ENCODE assay signal across 18 mouse cellular contexts in genomic region chr15:9087421-9087820, GRCm38 (mm10). TPM values are rescaled to one million over a fixed set of nuclear protein-coding genes. Genes with fewer than 3 reads are reported as not detected.
DNase-seq lines count a peak whose midpoint lies in the region; ATAC-seq lines count a peak whose summit lies in the region.
"Had no signal": no experiment of that assay in that cellular context is flagged by ENCODE, and none has a peak within 500 bp of the region (broad histone marks: within the 10 kb centered on the region; RNA-seq: fewer than 3 reads in every experiment).

No protein-coding gene starts in this region.

- no peaks in the 10 kb centered on the region for H3K27me3 ChIP-seq in heart, embryonic 12.5 days (replicated peaks)
- no peaks in the 10 kb centered on the region for H3K27me3 ChIP-seq in megakaryocyte, embryonic 14.5 days (replicated peaks)
- no peaks in the 10 kb centered on the region for H3K27me3 ChIP-seq in liver, embryonic 12.5 days (replicated peaks)
- no peaks in the 10 kb centered on the region for H3K27me3 ChIP-seq in hindbrain, embryonic 14.5 days (ENCODE audit: control insufficient read depth, insufficient read depth, low read length)
- H3K27me3 ChIP-seq: embryonic facial prominence, embryonic 15.5 days; hindbrain, embryonic 15.5 days had no signal

- ATAC-seq in heart, embryonic 12.5 days (ENCODE audit: insufficient number of reproducible peaks, low FRiP score) = no peak
- no peak for ATAC-seq in megakaryocyte, adult 5-6 weeks (ENCODE audit: poor library complexity, severe bottlenecking)
- ATAC-seq in liver, embryonic 12.5 days = no peak
- no peak for ATAC-seq in hindbrain, embryonic 14.5 days (ENCODE audit: low FRiP score)

- no peaks in the 10 kb centered on the region for H3K9me3 ChIP-seq in heart, embryonic 12.5 days (replicated peaks)
- H3K9me3 ChIP-seq in megakaryocyte, embryonic 14.5 days = no peaks in the 10 kb centered on the region
- H3K9me3 ChIP-seq in liver, embryonic 12.5 days (replicated peaks) = no peaks in the 10 kb centered on the region
- H3K9me3 ChIP-seq in hindbrain, embryonic 14.5 days (ENCODE audit: control insufficient read depth, low read length) = no peaks in the 10 kb centered on the region
- H3K9me3 ChIP-seq: embryonic facial prominence, embryonic 15.5 days; forebrain, embryonic 10.5 days; G1E; hindbrain, embryonic 15.5 days had no signal

- H3K4me1 ChIP-seq in heart, embryonic 12.5 days (replicated peaks) = peaks cover 42% of the 10 kb centered on the region
- peaks cover 90% of the 10 kb centered on the region for H3K4me1 ChIP-seq in megakaryocyte, embryonic 14.5 days
- peaks cover 85% of the 10 kb centered on the region for H3K4me1 ChIP-seq in liver, embryonic 12.5 days
- no peaks in the 10 kb centered on the region for H3K4me1 ChIP-seq in hindbrain, embryonic 14.5 days (replicated peaks; ENCODE audit: control insufficient read depth, insufficient read depth, low read length)
- H3K4me1 ChIP-seq: embryonic facial prominence, embryonic 15.5 days; hindbrain, embryonic 15.5 days had no signal

- no peak overlapping the region for H3K9ac ChIP-seq in heart, embryonic 12.5 days
- H3K9ac ChIP-seq in liver, embryonic 12.5 days = peak overlapping the region; percentile 42
- H3K9ac ChIP-seq in hindbrain, embryonic 14.5 days = no peak overlapping the region
- H3K9ac ChIP-seq: embryonic facial prominence, embryonic 15.5 days; hindbrain, embryonic 15.5 days had no signal

- intact Hi-C loops in heart, postnatal 25 days (cut with DNase I) = no loop called here

- 0 out of 2 replicates have a peak overlapping the region, but pooled peaks have one; percentile 18 for H3K4me2 ChIP-seq in heart, embryonic 12.5 days
- H3K4me2 ChIP-seq in liver, embryonic 12.5 days = peak overlapping the region; percentile 40
- H3K4me2 ChIP-seq in hindbrain, embryonic 14.5 days (replicated peaks) = no peak overlapping the region
- H3K4me2 ChIP-seq: embryonic facial prominence, embryonic 15.5 days; hindbrain, embryonic 15.5 days had no signal

- H3K4me3 ChIP-seq in heart, embryonic 12.5 days = no peak overlapping the region
- peak overlapping the region; percentile 85 for H3K4me3 ChIP-seq in megakaryocyte, embryonic 14.5 days (replicated peaks)
- no peak overlapping the region for H3K4me3 ChIP-seq in liver, embryonic 12.5 days
- no peak overlapping the region for H3K4me3 ChIP-seq in hindbrain, embryonic 14.5 days (replicated peaks; ENCODE audit: low read length)
- H3K4me3 ChIP-seq: embryonic facial prominence, embryonic 15.5 days; forebrain, embryonic 10.5 days; hindbrain, embryonic 15.5 days had no signal

- DNase-seq in heart, postnatal 25 days (ENCODE audit: low spot score) = no peak
- DNase-seq in hindbrain, embryonic 14.5 days (ENCODE audit: low spot score) = no peak
- DNase-seq in spleen, postnatal 10 days (ENCODE audit: low spot score in 2 of 2) = no peak
- DNase-seq: cerebellum, adult 2 months; cerebellum, postnatal 36 days; heart, postnatal 14 days; kidney, adult 11 months; left cerebral cortex, postnatal 4 days; lung, postnatal 10 days; thymus, postnatal 14 days had no signal

- WGBS in heart, embryonic 12.5 days = 65% methylated on average over 5 of the region's 5 CpGs
- 79% methylated on average over 5 of the region's 5 CpGs for WGBS in liver, embryonic 12.5 days (ENCODE audit: insufficient replicate concordance)
- WGBS in hindbrain, embryonic 14.5 days = 78% methylated on average over 5 of the region's 5 CpGs

- peaks cover 33% of the 10 kb centered on the region for H3K36me3 ChIP-seq in heart, embryonic 12.5 days
- peaks cover 91% of the 10 kb centered on the region for H3K36me3 ChIP-seq in megakaryocyte, embryonic 14.5 days (replicated peaks; ENCODE audit: low read length)
- H3K36me3 ChIP-seq in liver, embryonic 12.5 days = peaks cover 97% of the 10 kb centered on the region
- H3K36me3 ChIP-seq in hindbrain, embryonic 14.5 days (replicated peaks; ENCODE audit: control insufficient read depth, insufficient read depth) = peaks cover 8% of the 10 kb centered on the region

- peak overlapping the region; percentile 68; the same call in 1 of the 2 replicates for H3K27ac ChIP-seq in heart, embryonic 12.5 days (ENCODE audit: poor library complexity, severe bottlenecking)
- H3K27ac ChIP-seq in liver, embryonic 12.5 days = peak overlapping the region; percentile 76
- no peak overlapping the region for H3K27ac ChIP-seq in hindbrain, embryonic 14.5 days
- H3K27ac ChIP-seq: embryonic facial prominence, embryonic 15.5 days; hindbrain, embryonic 15.5 days had no signal

RNA-seq across cellular contexts. Expression of gene Nadk2, which starts 16.4 kb away (rescaled TPM):
- polyA plus RNA-seq in heart, embryonic 12.5 days (2016; fragmentation: Nextera tagmentation; extraction: Ambion mirVana) = 72.6 and 73.2 TPM in 2 replicates
- total RNA-seq in heart, postnatal 25 days (2021) = 10 to 100 TPM; 53.9 to 54.1 TPM
- polyA plus RNA-seq in megakaryocyte, embryonic 14.5 days (2012; ENCODE audit: insufficient read depth, low replicate concordance) = 3.7 and 8.6 TPM in 2 replicates
- 25.7 and 32.3 TPM in 2 replicates for total RNA-seq in megakaryocyte, adult 5-6 weeks (2015)
- total RNA-seq in megakaryocyte, adult 5-6 weeks (2017) = 30.0 and 31.3 TPM in 2 replicates
- polyA plus RNA-seq in liver, embryonic 12.5 days (2016; fragmentation: Nextera tagmentation; extraction: Ambion mirVana) = 139 and 143 TPM in 2 replicates
- 37.8 and 38.4 TPM in 2 replicates for polyA plus RNA-seq in hindbrain, embryonic 14.5 days (2014; fragmentation: Nextera tagmentation; extraction: Ambion mirVana)

RNA-seq across cellular contexts. Expression of gene Lmbrd2, which starts 52.9 kb away (rescaled TPM):
- polyA plus RNA-seq in heart, embryonic 12.5 days (2016; fragmentation: Nextera tagmentation; extraction: Ambion mirVana) = 2.1 and 3.3 TPM in 2 replicates
- 10 to 100 TPM; 10.8 to 12.7 TPM for total RNA-seq in heart, postnatal 25 days (2021)
- 0.44 TPM in 1 of 2 replicates, not detected in the other for polyA plus RNA-seq in megakaryocyte, embryonic 14.5 days (2012; ENCODE audit: insufficient read depth, low replicate concordance)
- total RNA-seq in megakaryocyte, adult 5-6 weeks (2015) = 12.9 and 17.3 TPM in 2 replicates
- total RNA-seq in megakaryocyte, adult 5-6 weeks (2017) = 10.0 and 11.2 TPM in 2 replicates
- polyA plus RNA-seq in liver, embryonic 12.5 days (2016; fragmentation: Nextera tagmentation; extraction: Ambion mirVana) = 1.4 and 2.2 TPM in 2 replicates
- polyA plus RNA-seq in hindbrain, embryonic 14.5 days (2014; fragmentation: Nextera tagmentation; extraction: Ambion mirVana) = 7.6 and 8.5 TPM in 2 replicates
